Mouse (Mus musculus): ENCODE results near the gene Sh3pxd2a.

Gene Sh3pxd2a

GRCm38 (mm10) chr19:47280894-47281293 is 183.3 kb downstream of the Sh3pxd2a start:
- DNase-seq (ENCODE audit: low read depth, low spot score) = no peak

- no peak for DNase-seq (ENCODE audit: low read depth, low spot score)
Observed at GRCm38 (mm10) chr19:47279788-47280532, 184.2 kb downstream of the Sh3pxd2a start.

- no peak for DNase-seq (ENCODE audit: low read depth, low spot score)
Observed at GRCm38 (mm10) chr19:47279372-47279771, 184.8 kb downstream of the Sh3pxd2a start.

GRCm38 (mm10) chr19:47276730-47277129 is 187.5 kb downstream of the Sh3pxd2a start:
- no peak for DNase-seq (ENCODE audit: low read depth, low spot score)

GRCm38 (mm10) chr19:47270520-47270919 is 193.7 kb downstream of the Sh3pxd2a start:
- DNase-seq (ENCODE audit: low read depth, low spot score) = no peak

- peak; percentile 38 for DNase-seq (ENCODE audit: low read depth, low spot score)
Observed at GRCm38 (mm10) chr19:47269729-47270128, 194.5 kb downstream of the Sh3pxd2a start.

- no peak for DNase-seq (ENCODE audit: low read depth, low spot score)
Observed at GRCm38 (mm10) chr19:47267066-47267465, 197.1 kb downstream of the Sh3pxd2a start.

- no peak for DNase-seq (ENCODE audit: low read depth, low spot score)
Observed at GRCm38 (mm10) chr19:47266070-47266801, 198.0 kb downstream of the Sh3pxd2a start.

- DNase-seq (ENCODE audit: low read depth, low spot score) = peak; percentile 79
Observed at GRCm38 (mm10) chr19:47264322-47265092, 199.7 kb downstream of the Sh3pxd2a start.

GRCm38 (mm10) chr19:47263621-47264020 is 200.6 kb downstream of the Sh3pxd2a start:
- no peak for DNase-seq (ENCODE audit: low read depth, low spot score)

GRCm38 (mm10) chr19:47261196-47261595 is 203.0 kb downstream of the Sh3pxd2a start:
- no peak for DNase-seq (ENCODE audit: low read depth, low spot score)

- DNase-seq (ENCODE audit: low read depth, low spot score) = peak; percentile 73
Observed at GRCm38 (mm10) chr19:47259581-47259980, 204.6 kb downstream of the Sh3pxd2a start.

GRCm38 (mm10) chr19:47255919-47256318 is 208.3 kb downstream of the Sh3pxd2a start:
- DNase-seq (ENCODE audit: low read depth, low spot score) = no peak

GRCm38 (mm10) chr19:47255036-47255435 is 209.2 kb downstream of the Sh3pxd2a start:
- DNase-seq (ENCODE audit: low read depth, low spot score) = no peak

- DNase-seq (ENCODE audit: low read depth, low spot score) = peak; percentile 67
Observed at GRCm38 (mm10) chr19:47253053-47253628, 211.1 kb downstream of the Sh3pxd2a start.

- no peak for DNase-seq (ENCODE audit: low read depth, low spot score)
Observed at GRCm38 (mm10) chr19:47250931-47251330, 213.3 kb downstream of the Sh3pxd2a start.

GRCm38 (mm10) chr19:47248906-47249568 is 215.2 kb downstream of the Sh3pxd2a start:
- no peak for DNase-seq (ENCODE audit: low read depth, low spot score)

- peak; percentile 52 for DNase-seq (ENCODE audit: low read depth, low spot score)
Observed at GRCm38 (mm10) chr19:47248296-47248695, 215.9 kb downstream of the Sh3pxd2a start.

- no peak for DNase-seq (ENCODE audit: low read depth, low spot score)
Observed at GRCm38 (mm10) chr19:47247791-47248190, 216.4 kb downstream of the Sh3pxd2a start.

- DNase-seq (ENCODE audit: low read depth, low spot score) = no peak
Observed at GRCm38 (mm10) chr19:47245512-47245911, 218.7 kb downstream of the Sh3pxd2a start.

- DNase-seq (ENCODE audit: low read depth, low spot score) = no peak
Observed at GRCm38 (mm10) chr19:47242227-47242626, 222.0 kb downstream of the Sh3pxd2a start.
